Mouse (Mus musculus) CH12.LX (cell line): ENCODE data around the gene Nrap.

ENCODE experiments used
- CTCF ChIP-seq, 2 experiments: IDR thresholded peaks in 1 of 2; conservative IDR thresholded peaks in 1 of 2; 2 replicates each; pipeline ENCODE4 v1.5.1; 2011 to 2012; ENCODE audit warnings: low read depth in 2 of 2, low read length in 2 of 2, improper control_type of control experiment in 1 of 2, inconsistent platforms in 1 of 2, mild to moderate bottlenecking in 1 of 2, moderate library complexity in 1 of 2
- GABPA ChIP-seq: IDR thresholded peaks from 2 replicates; pipeline ENCODE4 v1.6.1; 2012; ENCODE audit warnings: low read depth, low read length, improper control_type of control experiment, inconsistent platforms; ENCODE audit not compliant: insufficient replicate concordance

DNA sequence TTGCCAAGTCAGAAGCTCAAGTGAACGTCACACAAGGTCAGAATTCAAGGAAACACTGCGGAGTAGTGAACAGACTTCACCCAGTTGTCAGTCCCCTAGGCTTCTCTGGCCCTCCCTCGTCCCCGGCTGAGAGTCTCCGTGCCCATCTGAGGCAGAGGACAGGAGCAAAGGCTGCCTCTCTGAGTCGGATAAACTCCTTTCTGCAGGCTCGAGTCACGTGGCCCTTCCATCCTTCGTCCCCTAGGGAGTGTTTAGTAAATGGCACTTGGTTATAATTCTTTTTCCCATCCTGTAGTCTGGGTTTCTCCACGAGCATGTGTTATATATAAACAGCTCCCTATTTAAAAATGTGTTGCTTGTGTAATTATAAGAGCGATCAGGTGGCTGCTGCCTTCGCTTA lies 33.5 kb upstream of the Nrap start:
- TF ChIP-seq CTCF (conservative IDR thresholded peaks at IDR 0.05 in 1 of 2, IDR thresholded peaks at IDR 0.05 in 1 of 2; ENCODE audit: low read depth in 2 of 2, low read length in 2 of 2) (no peak), GABPA (no peak)
